Mouse (Mus musculus) liver, postnatal 0 days (tissue): ENCODE results near the gene Hoxa11. TPM values are rescaled to one million over a fixed set of nuclear protein-coding genes. Genes with fewer than 3 reads are reported as not detected.

Experiments
- ATAC-seq: fragments of 200-750 bp; cut with Nextera tagmentation; 2 replicates; pipeline ENCODE4 v1.8.0; 2017; ENCODE audit warnings: mild to moderate bottlenecking, moderate library complexity
- DNase-seq: peaks from one replicate; pipeline ENCODE4 v3.0.0-alpha.2; 2016
- H3K27ac ChIP-seq: fragments of 300-500 bp; sonication (generic); 2 replicates; pipeline ENCODE4 v1.5.1; 2014; ENCODE audit warnings: antibody characterized with exemption, moderate library complexity, mild to moderate bottlenecking, low read depth
- H3K27me3 ChIP-seq: fragments of 300-500 bp; sonication (generic); 2 replicates; pipeline ENCODE4 v1.6.1; 2014; ENCODE audit warnings: low read length, control low read depth, mixed read lengths; ENCODE audit not compliant: insufficient read depth
- H3K36me3 ChIP-seq: fragments of 300-500 bp; sonication (generic); replicated peaks from 2 replicates; pipeline ENCODE4 v1.6.1; 2014; ENCODE audit warnings: mild to moderate bottlenecking, control low read depth, low read length, moderate library complexity, mixed read lengths; ENCODE audit not compliant: insufficient read depth
- H3K4me1 ChIP-seq: fragments of 300-500 bp; sonication (generic); 2 replicates; pipeline ENCODE4 v1.6.1; 2014; ENCODE audit warnings: antibody characterized with exemption, mild to moderate bottlenecking, control low read depth; ENCODE audit not compliant: insufficient read depth
- H3K4me2 ChIP-seq: fragments of 300-500 bp; sonication (generic); 2 replicates; pipeline ENCODE4 v1.6.1; 2014; ENCODE audit warnings: low read depth, mild to moderate bottlenecking, low read length, moderate library complexity, mixed read lengths
- H3K4me3 ChIP-seq: fragments of 300-500 bp; sonication (generic); 2 replicates; pipeline ENCODE4 v1.5.1; 2014; ENCODE audit warnings: low read depth, low read length
- H3K9ac ChIP-seq: fragments of 300-500 bp; sonication (generic); replicated peaks from 2 replicates; pipeline ENCODE4 v1.6.1; 2014; ENCODE audit warnings: mild to moderate bottlenecking, moderate library complexity
- H3K9me3 ChIP-seq: fragments of 300-500 bp; sonication (generic); 2 replicates; pipeline ENCODE4 v1.6.1; 2016; ENCODE audit warnings: mild to moderate bottlenecking, control low read depth, low read length, mixed read lengths
- CTCF ChIP-seq: sonication (generic); IDR thresholded peaks from 2 replicates; pipeline ENCODE4 v1.5.1; 2016; ENCODE audit warnings: antibody characterized with exemption, low read depth
- EP300 ChIP-seq: IDR thresholded peaks from 2 replicates; pipeline ENCODE4 v1.6.1; 2016; ENCODE audit warnings: antibody characterized with exemption, low read depth, mild to moderate bottlenecking
- WGBS: fragments of 180-500 bp; shearing (Covaris S2); extraction: QIAGEN DNeasy Blood & Tissue Kit; methylation state at CpG from one replicate; pipeline ENCODE4 v1.1.7; 2014; ENCODE audit not compliant: insufficient replicate concordance; 5-methylcytosine and 5-hydroxymethylcytosine counted together
- polyA plus RNA-seq: library from polyadenylated mRNA; unstranded; fragments of >200 nt; fragmentation: Nextera tagmentation; extraction: Ambion mirVana; gene quantifications from 2 replicates; pipeline ENCODE4 v1.2.1, GENCODE M21; 2015

The Hoxa11 gene
- polyA plus RNA-seq, 1 experiment from 2014 or later = not detected

DNA sequence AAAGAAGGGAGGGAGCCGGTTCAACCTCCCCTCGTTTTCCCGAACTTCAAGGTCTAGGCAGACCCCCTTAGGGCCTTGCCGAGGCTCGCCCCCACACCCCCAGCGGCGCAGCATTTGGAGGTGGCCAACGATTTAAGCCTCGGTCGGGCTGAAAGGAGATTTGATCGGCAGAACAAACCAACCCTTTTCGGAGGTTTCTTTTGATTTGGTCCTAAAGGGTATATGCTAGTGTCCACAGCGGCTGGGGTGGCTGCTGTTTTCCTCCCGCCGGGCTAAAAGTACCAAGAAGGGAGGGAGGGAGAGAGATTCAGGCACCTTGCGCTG is 3.8 kb upstream of the Hoxa11 start:
- H3K9ac ChIP-seq = no peak overlapping the region
- no peak overlapping the region for H3K4me3 ChIP-seq
- DNase-seq = no peak
- no peak for ATAC-seq
- H3K27ac ChIP-seq = no peak overlapping the region
- 1% methylated on average over 16 of the region's 16 CpGs for WGBS
- H3K9me3 ChIP-seq = no peaks in the 10 kb centered on the region
- no peak overlapping the region for H3K4me2 ChIP-seq
- TF ChIP-seq CTCF (no peak), EP300 (no peak)
- peaks cover 99% of the 10 kb centered on the region for H3K27me3 ChIP-seq
- peaks cover 8% of the 10 kb centered on the region; the same call in 1 of the 2 replicates for H3K4me1 ChIP-seq
- H3K36me3 ChIP-seq = no peaks in the 10 kb centered on the region

DNA sequence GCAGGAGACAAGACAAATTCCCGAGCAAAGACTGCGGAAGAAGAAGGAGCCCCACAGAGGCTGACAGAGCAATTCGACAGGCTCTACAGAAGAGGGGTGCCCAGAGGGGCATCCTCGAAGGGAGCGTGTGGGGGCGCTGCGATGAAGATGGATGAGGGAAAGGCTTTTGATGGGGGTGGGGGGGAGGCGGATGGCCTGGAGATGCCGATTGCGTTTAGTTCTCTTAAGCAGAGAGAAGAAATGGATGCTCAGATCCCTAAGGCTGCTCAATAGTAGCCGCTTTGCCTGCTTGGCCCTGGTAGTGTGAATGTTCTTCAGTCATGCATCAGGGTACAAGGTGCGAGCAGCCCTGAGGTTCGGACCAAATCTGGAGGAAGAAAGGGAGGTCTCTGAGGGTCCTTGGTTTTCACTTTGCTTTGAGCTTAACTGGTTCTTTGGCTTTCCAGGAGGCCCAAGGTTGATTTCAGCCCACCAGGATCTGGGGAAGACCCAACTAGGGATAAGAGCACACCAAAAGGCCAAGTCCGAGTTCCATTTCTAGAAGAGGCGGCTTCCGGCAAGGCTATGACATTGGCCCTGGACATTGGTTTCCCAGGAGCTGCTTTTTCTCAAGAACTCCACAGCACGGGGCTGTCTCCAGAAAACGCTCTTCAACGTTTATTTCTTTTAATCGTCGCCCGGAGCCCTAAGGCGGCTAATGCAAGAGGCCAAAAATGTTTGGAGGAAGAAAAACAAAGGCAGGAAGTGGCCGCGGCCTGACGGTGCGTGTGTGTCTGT is 3.2 kb upstream of the Hoxa11 start:
- H3K4me2 ChIP-seq = no peak overlapping the region
- WGBS = 3% methylated on average over 26 of the region's 27 CpGs

DNA sequence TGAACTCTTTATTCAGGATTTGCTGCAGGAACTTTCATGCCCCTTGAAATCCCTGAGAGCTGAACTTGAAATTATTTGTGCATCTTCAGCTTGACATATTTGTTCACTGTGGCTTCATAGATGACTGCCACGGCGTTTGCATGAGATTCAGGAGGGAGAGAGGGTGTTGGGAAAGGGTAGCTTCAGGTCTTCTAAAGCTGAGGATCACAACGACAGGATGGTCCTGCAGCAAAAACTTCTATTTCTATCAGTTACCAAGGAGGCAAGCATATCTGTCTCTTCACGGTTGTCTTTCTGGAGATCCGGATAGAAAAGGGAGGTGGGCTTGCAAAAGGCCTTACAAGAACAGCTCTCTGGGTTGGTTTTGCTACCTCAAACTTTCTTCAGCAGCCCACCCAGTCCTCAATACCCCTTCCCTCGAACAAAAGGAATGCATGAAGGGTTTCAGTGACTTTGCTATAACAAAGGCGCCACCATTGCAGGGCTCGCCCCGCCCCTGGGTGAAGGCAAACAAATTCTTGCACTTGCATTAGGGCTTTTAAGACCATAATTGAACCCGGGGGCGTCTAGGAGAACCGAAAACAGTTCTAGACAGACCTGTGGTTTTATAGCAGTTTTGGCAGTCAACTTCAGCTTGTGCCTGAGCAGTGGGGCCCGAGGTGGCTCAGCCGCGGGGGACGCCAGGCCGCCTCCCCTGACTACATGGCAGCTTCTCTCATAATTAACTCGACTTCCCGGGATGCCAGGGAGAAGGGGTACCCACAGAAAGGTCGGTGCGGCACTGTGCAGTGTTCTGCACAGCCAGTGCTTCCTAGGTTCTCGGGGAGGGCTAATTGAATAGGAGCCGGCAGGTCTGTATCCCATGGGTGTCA is 2.4 kb upstream of the Hoxa11 start:
- no peak for DNase-seq

More for the DNA sequence above, 3.2 kb upstream of the Hoxa11 start:
- no peak overlapping the region for H3K27ac ChIP-seq
- TF ChIP-seq CTCF (no peak), EP300 (no peak)
- H3K4me1 ChIP-seq = peaks cover 8% of the 10 kb centered on the region; the same call in 1 of the 2 replicates
- DNase-seq (no peak), ATAC-seq (no peak)
- peaks cover 99% of the 10 kb centered on the region for H3K27me3 ChIP-seq
- H3K9me3 ChIP-seq = no peaks in the 10 kb centered on the region
- H3K4me3 ChIP-seq = no peak overlapping the region
- H3K36me3 ChIP-seq = no peaks in the 10 kb centered on the region
- no peak overlapping the region for H3K9ac ChIP-seq

DNA sequence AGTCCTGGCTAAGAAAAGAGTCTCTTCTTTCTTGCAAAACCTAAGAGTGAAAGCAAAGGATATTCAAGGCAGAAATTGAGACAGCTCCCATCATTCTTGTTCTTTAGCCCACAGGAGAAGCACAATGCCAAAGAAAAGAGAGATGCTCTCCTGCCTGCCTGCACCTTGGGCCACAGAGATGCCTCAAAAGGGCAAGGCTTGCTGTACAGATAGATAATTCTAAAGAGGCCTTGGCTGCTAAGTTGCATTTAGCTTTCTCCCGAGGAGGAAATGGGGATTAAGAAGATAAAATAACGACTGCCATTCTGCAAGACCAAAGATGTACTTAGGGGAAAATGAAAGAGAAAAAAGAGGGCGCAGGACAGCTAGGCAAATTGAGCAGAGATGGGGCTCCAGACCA is 1.3 kb upstream of the Hoxa11 start:
- H3K4me2 ChIP-seq = no peak overlapping the region
- no peak overlapping the region for H3K4me3 ChIP-seq
- H3K4me1 ChIP-seq = peaks cover 8% of the 10 kb centered on the region; the same call in 1 of the 2 replicates
- DNase-seq = no peak
- TF ChIP-seq EP300 (no peak), CTCF (no peak)
- no peak overlapping the region for H3K9ac ChIP-seq
- no peak for ATAC-seq
- no peaks in the 10 kb centered on the region for H3K36me3 ChIP-seq
- no peak overlapping the region for H3K27ac ChIP-seq
- no peaks in the 10 kb centered on the region for H3K9me3 ChIP-seq
- 3% methylated on average over 3 of the region's 3 CpGs for WGBS
- H3K27me3 ChIP-seq = peaks cover 99% of the 10 kb centered on the region

More for the DNA sequence above, 2.4 kb upstream of the Hoxa11 start:
- no peak for ATAC-seq
- H3K4me3 ChIP-seq = no peak overlapping the region
- TF ChIP-seq EP300 (no peak), CTCF (no peak)
- H3K4me1 ChIP-seq = peaks cover 8% of the 10 kb centered on the region; the same call in 1 of the 2 replicates
- H3K9ac ChIP-seq = no peak overlapping the region
- no peak overlapping the region for H3K27ac ChIP-seq
- H3K9me3 ChIP-seq = no peaks in the 10 kb centered on the region
- H3K27me3 ChIP-seq = peaks cover 99% of the 10 kb centered on the region
- H3K4me2 ChIP-seq = no peak overlapping the region
- whole genome bisulfite sequencing = 2% methylated on average over 23 of the region's 23 CpGs
- no peaks in the 10 kb centered on the region for H3K36me3 ChIP-seq

DNA sequence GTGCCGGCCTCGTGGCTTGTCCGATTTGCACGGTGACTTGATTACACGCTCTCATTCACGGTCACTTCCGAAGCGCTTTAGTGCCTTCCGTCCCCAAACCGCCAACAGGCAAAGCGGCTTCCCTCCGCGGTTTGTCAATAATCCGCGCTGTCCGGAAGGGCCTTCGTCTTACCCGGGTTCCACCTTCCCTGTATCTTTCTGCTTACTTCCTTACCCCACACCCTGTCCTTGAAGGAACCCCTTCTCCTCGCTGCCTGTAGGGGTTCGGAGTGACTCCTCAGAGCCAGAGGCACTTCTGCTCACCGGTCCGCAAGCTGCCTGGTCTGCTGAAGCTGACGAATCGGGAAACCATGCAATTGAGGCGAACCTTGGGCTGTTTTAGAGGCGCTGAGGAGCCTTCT is 793 bp upstream of the Hoxa11 start:
- H3K4me1 ChIP-seq = peaks cover 8% of the 10 kb centered on the region; the same call in 1 of the 2 replicates
- no peaks in the 10 kb centered on the region for H3K9me3 ChIP-seq
- no peaks in the 10 kb centered on the region for H3K36me3 ChIP-seq
- DNase-seq = no peak
- H3K27me3 ChIP-seq = peaks cover 99% of the 10 kb centered on the region
- H3K4me3 ChIP-seq = no peak overlapping the region
- H3K27ac ChIP-seq = no peak overlapping the region
- no peak for TF ChIP-seq EP300
- no peak for TF ChIP-seq CTCF
- H3K9ac ChIP-seq = no peak overlapping the region
- 1% methylated on average over 26 of the region's 26 CpGs for WGBS
- ATAC-seq = no peak
- no peak overlapping the region for H3K4me2 ChIP-seq

DNA sequence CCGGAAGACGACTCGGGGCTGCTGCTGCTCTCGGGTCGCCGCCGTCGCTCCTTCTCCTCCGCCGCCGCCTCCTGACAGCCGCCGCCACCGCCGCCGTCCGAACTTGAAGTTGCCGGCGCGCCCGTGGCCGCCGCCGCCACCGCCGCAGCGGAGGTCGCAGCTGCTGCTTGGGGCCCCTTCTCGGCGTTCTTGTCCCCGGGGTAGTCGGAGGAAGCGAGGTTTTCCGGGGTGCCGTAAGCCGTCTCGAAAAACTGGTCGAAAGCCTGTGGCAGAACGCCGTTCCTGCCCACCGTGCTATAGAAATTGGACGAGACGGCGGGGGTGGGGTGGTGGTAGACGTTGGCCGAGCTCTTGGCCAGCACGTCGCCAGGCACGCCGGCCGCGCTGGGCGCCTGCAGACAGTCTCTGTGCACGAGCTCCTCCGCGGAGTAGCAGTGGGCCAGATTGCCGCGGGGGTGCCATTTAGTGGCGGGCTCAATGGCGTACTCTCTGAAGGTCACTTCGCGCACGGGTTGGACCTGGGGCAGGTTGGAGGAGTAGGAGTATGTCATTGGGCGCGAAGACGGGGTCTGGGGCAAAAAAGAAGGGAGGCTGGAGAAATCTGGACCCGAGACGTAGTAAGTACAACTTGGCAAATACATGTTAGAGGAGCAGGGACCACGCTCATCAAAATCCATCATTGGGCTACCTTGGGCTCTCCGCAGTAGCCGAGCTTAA is 412 bp downstream of the Hoxa11 start:
- Histone ChIP-seq H3K4me1 (peaks cover 8% of the 10 kb centered on the region), H3K4me3 (peak overlapping the region; percentile 22), H3K9ac (no peak overlapping the region), H3K4me2 (no peak overlapping the region), H3K36me3 (no peaks in the 10 kb centered on the region), H3K9me3 (no peaks in the 10 kb centered on the region), H3K27ac (no peak overlapping the region), H3K27me3 (peaks cover 100% of the 10 kb centered on the region)
- no peak for TF ChIP-seq EP300
- TF ChIP-seq CTCF = no peak
- DNase-seq = no peak
- WGBS = under 1% methylated on average over 71 of the region's 71 CpGs
- ATAC-seq = no peak
